Mouse (Mus musculus) myocyte (in vitro differentiated cells): Measurements from ENCODE around the gene Macrod1.

Experiments
- CEBPB ChIP-seq: IDR thresholded peaks from 2 replicates; pipeline ENCODE4 v1.6.1; 2011; ENCODE audit warnings: mild to moderate bottlenecking, moderate library complexity; ENCODE audit not compliant: poor library complexity, insufficient read depth, severe bottlenecking
- MAX ChIP-seq: IDR thresholded peaks from one replicate; pipeline ENCODE4 v1.6.1; 2011; ENCODE audit warnings: low read depth, mild to moderate bottlenecking, control low read depth
- POLR2A ChIP-seq: IDR thresholded peaks from one replicate; pipeline ENCODE4 v1.6.1; 2011; ENCODE audit warnings: low read depth, mild to moderate bottlenecking, control low read depth, moderate library complexity; ENCODE audit not compliant: insufficient read length
- POLR2AphosphoS2 ChIP-seq: IDR thresholded peaks from one replicate; pipeline ENCODE4 v1.6.1; 2011; ENCODE audit warnings: low read depth, control low read depth; ENCODE audit not compliant: insufficient read length
- TCF3 ChIP-seq: IDR thresholded peaks from one replicate; pipeline ENCODE4 v1.6.1; 2011; ENCODE audit warnings: low read depth, control low read depth; ENCODE audit not compliant: insufficient read length

DNA sequence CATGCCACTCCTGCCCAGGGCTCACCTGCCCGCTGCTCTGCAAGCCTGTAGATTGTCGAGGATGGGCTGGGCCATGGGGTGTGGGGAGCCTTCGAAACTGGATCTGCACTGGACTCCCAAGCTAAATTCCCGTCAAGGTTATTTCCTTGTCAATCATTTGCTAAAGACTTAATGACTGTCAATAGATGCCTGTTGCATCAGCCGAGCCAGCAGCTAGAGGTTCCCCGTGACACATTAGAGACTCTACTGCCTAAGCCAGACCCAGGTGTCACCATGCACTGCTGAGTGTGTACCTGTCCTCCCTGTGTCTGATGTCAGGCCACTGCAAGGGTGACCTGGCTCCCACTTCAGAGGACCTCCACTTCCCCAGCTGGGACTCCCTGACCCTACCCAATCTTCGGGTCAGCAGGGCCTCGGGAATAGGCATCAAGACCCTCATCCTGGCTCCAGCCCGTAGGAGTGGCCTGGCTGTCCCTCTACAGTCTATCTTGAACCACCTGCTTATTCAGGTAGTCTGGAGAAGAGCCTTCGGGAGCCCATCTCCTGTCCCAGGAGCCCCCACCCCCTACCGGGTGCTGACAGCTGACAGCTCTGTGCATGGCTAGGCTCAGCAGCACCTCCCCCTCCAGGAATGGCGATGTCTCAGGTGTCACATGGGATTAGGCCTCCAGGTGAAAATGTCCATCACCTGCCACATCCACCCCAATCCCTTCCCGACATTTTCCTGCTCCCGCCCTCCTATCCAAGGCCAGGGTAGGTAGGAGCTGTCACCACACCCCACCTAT lies 80.3 kb downstream of the Macrod1 start:
- no peak for TF ChIP-seq POLR2A
- TF ChIP-seq MAX = no peak
- no peak for TF ChIP-seq POLR2AphosphoS2
- no peak for TF ChIP-seq TCF3
- no peak for TF ChIP-seq CEBPB
